Mouse (Mus musculus): ENCODE results near the gene Dpp6. TPM values are rescaled to one million over a fixed set of nuclear protein-coding genes. Genes with fewer than 3 reads are reported as not detected.

Dpp6 gene
- polyA plus RNA-seq, 1 experiment from 2014 or later, result 42.0 TPM

- Histone ChIP-seq H3K9me3 (ENCODE audit: control insufficient read depth, low read length) (no peaks in the 10 kb centered on the region), H3K36me3 (ENCODE audit: control insufficient read depth, insufficient read depth) (no peaks in the 10 kb centered on the region), H3K27me3 (replicated peaks; ENCODE audit: control insufficient read depth, insufficient read depth, low read length) (no peaks in the 10 kb centered on the region), H3K9ac (replicated peaks; ENCODE audit: low read depth, low read length) (no peak overlapping the region), H3K4me3 (replicated peaks; ENCODE audit: low read length) (no peak overlapping the region), H3K4me1 (replicated peaks; ENCODE audit: control insufficient read depth, insufficient read depth, low read length) (no peaks in the 10 kb centered on the region), H3K4me2 (ENCODE audit: low read length) (no peak overlapping the region), H3K27ac (ENCODE audit: low read length) (no peak overlapping the region)
- ATAC-seq, result no peak
- WGBS, result 19% methylated on average over 3 of the region's 3 CpGs
Measured at GRCm38 (mm10) chr5:26894346-26894745, 77.3 kb downstream of the Dpp6 start.

- Histone ChIP-seq H3K9ac (replicated peaks; ENCODE audit: low read depth, low read length) (peak overlapping the region; percentile 65; the same call in 1 of the 2 replicates), H3K4me3 (replicated peaks; ENCODE audit: low read length) (peak overlapping the region; percentile 50), H3K27me3 (replicated peaks; ENCODE audit: control insufficient read depth, insufficient read depth, low read length) (no peaks in the 10 kb centered on the region), H3K36me3 (ENCODE audit: control insufficient read depth, insufficient read depth) (no peaks in the 10 kb centered on the region), H3K4me2 (ENCODE audit: low read length) (peak overlapping the region; percentile 71), H3K4me1 (replicated peaks; ENCODE audit: control insufficient read depth, insufficient read depth, low read length) (peaks cover 14% of the 10 kb centered on the region), H3K27ac (ENCODE audit: low read length) (peak overlapping the region; percentile 49; the same call in 1 of the 2 replicates), H3K9me3 (ENCODE audit: control insufficient read depth, low read length) (no peaks in the 10 kb centered on the region)
- peak; percentile 43 for ATAC-seq
- WGBS, result 3% methylated on average over 9 of the region's 9 CpGs
Measured at GRCm38 (mm10) chr5:26903786-26904185, 86.8 kb downstream of the Dpp6 start.

- Histone ChIP-seq H3K9me3 (ENCODE audit: control insufficient read depth, low read length) (no peaks in the 10 kb centered on the region), H3K9ac (replicated peaks; ENCODE audit: low read depth, low read length) (peak overlapping the region; percentile 65), H3K36me3 (ENCODE audit: control insufficient read depth, insufficient read depth) (no peaks in the 10 kb centered on the region), H3K4me3 (replicated peaks; ENCODE audit: low read length) (peak overlapping the region; percentile 50), H3K4me1 (replicated peaks; ENCODE audit: control insufficient read depth, insufficient read depth, low read length) (peaks cover 14% of the 10 kb centered on the region), H3K4me2 (ENCODE audit: low read length) (peak overlapping the region; percentile 71), H3K27ac (ENCODE audit: low read length) (peak overlapping the region; percentile 49; the same call in 1 of the 2 replicates), H3K27me3 (replicated peaks; ENCODE audit: control insufficient read depth, insufficient read depth, low read length) (no peaks in the 10 kb centered on the region)
- under 1% methylated on average over 32 of the region's 32 CpGs for WGBS
- ATAC-seq, result peak; percentile 91
Measured at GRCm38 (mm10) chr5:26904324-26905041, 87.5 kb downstream of the Dpp6 start.

- Histone ChIP-seq H3K4me2 (ENCODE audit: low read length) (peak overlapping the region; percentile 20), H3K9me3 (ENCODE audit: control insufficient read depth, low read length) (no peaks in the 10 kb centered on the region), H3K9ac (replicated peaks; ENCODE audit: low read depth, low read length) (no peak overlapping the region), H3K36me3 (ENCODE audit: control insufficient read depth, insufficient read depth) (no peaks in the 10 kb centered on the region), H3K4me3 (replicated peaks; ENCODE audit: low read length) (no peak overlapping the region), H3K27me3 (replicated peaks; ENCODE audit: control insufficient read depth, insufficient read depth, low read length) (no peaks in the 10 kb centered on the region), H3K4me1 (replicated peaks; ENCODE audit: control insufficient read depth, insufficient read depth, low read length) (peaks cover 14% of the 10 kb centered on the region), H3K27ac (ENCODE audit: low read length) (no peak overlapping the region)
- 17% methylated on average over 7 of the region's 7 CpGs for WGBS
- ATAC-seq, result no peak
Measured at GRCm38 (mm10) chr5:26907151-26907550, 90.1 kb downstream of the Dpp6 start.

- no peaks in the 10 kb centered on the region for H3K36me3 ChIP-seq (ENCODE audit: control insufficient read depth, insufficient read depth)
- H3K27ac ChIP-seq (ENCODE audit: low read length), result no peak overlapping the region
- H3K9ac ChIP-seq (replicated peaks; ENCODE audit: low read depth, low read length), result no peak overlapping the region
- H3K4me1 ChIP-seq (replicated peaks; ENCODE audit: control insufficient read depth, insufficient read depth, low read length), result peaks cover 14% of the 10 kb centered on the region
- no peaks in the 10 kb centered on the region for H3K9me3 ChIP-seq (ENCODE audit: control insufficient read depth, low read length)
- 60% methylated on average over 4 of the region's 4 CpGs for WGBS
- H3K4me2 ChIP-seq (ENCODE audit: low read length), result no peak overlapping the region
- H3K27me3 ChIP-seq (replicated peaks; ENCODE audit: control insufficient read depth, insufficient read depth, low read length), result no peaks in the 10 kb centered on the region
- ATAC-seq, result no peak
- no peak overlapping the region for H3K4me3 ChIP-seq (replicated peaks; ENCODE audit: low read length)
Measured at GRCm38 (mm10) chr5:26908612-26909011, 91.6 kb downstream of the Dpp6 start.

- no peaks in the 10 kb centered on the region for H3K27me3 ChIP-seq (replicated peaks; ENCODE audit: control insufficient read depth, insufficient read depth, low read length)
- peaks cover 8% of the 10 kb centered on the region; the same call in 1 of the 2 replicates for H3K4me1 ChIP-seq (replicated peaks; ENCODE audit: control insufficient read depth, insufficient read depth, low read length)
- no peak overlapping the region for H3K9ac ChIP-seq (replicated peaks; ENCODE audit: low read depth, low read length)
- no peak overlapping the region for H3K4me2 ChIP-seq (ENCODE audit: low read length)
- no peak overlapping the region for H3K27ac ChIP-seq (ENCODE audit: low read length)
- ATAC-seq, result no peak
- no peaks in the 10 kb centered on the region for H3K9me3 ChIP-seq (ENCODE audit: control insufficient read depth, low read length)
- no peaks in the 10 kb centered on the region for H3K36me3 ChIP-seq (ENCODE audit: control insufficient read depth, insufficient read depth)
- H3K4me3 ChIP-seq (replicated peaks; ENCODE audit: low read length), result no peak overlapping the region
Measured at GRCm38 (mm10) chr5:26910353-26910752, 93.3 kb downstream of the Dpp6 start.

- Histone ChIP-seq H3K4me3 (replicated peaks; ENCODE audit: low read length) (no peak overlapping the region), H3K9me3 (ENCODE audit: control insufficient read depth, low read length) (no peaks in the 10 kb centered on the region), H3K27ac (ENCODE audit: low read length) (no peak overlapping the region), H3K9ac (replicated peaks; ENCODE audit: low read depth, low read length) (no peak overlapping the region), H3K4me1 (replicated peaks; ENCODE audit: control insufficient read depth, insufficient read depth, low read length) (peaks cover 4% of the 10 kb centered on the region; the same call in 1 of the 2 replicates), H3K36me3 (ENCODE audit: control insufficient read depth, insufficient read depth) (no peaks in the 10 kb centered on the region), H3K27me3 (replicated peaks; ENCODE audit: control insufficient read depth, insufficient read depth, low read length) (no peaks in the 10 kb centered on the region), H3K4me2 (ENCODE audit: low read length) (no peak overlapping the region)
- WGBS, result 74% methylated on average over 3 of the region's 3 CpGs
- no peak; the same call in 1 of the 2 replicates for ATAC-seq
Measured at GRCm38 (mm10) chr5:26911965-26912364, 95.0 kb downstream of the Dpp6 start.

- WGBS, result 83% methylated on average over 3 of the region's 3 CpGs
- no peak overlapping the region for H3K4me3 ChIP-seq (replicated peaks; ENCODE audit: low read length)
- no peak for ATAC-seq
Measured at GRCm38 (mm10) chr5:26918763-26919162, 101.8 kb downstream of the Dpp6 start.

GRCm38 (mm10) chr5:26924552-26924951 lies 107.5 kb downstream of the Dpp6 start:
- ATAC-seq, result no peak
- H3K9ac ChIP-seq (replicated peaks; ENCODE audit: low read depth, low read length), result no peak overlapping the region
- no peaks in the 10 kb centered on the region for H3K27me3 ChIP-seq (replicated peaks; ENCODE audit: control insufficient read depth, insufficient read depth, low read length)
- no peaks in the 10 kb centered on the region for H3K9me3 ChIP-seq (ENCODE audit: control insufficient read depth, low read length)
- 75% methylated on average over 5 of the region's 5 CpGs for WGBS
- H3K4me3 ChIP-seq (replicated peaks; ENCODE audit: low read length), result no peak overlapping the region
- no peaks in the 10 kb centered on the region for H3K36me3 ChIP-seq (ENCODE audit: control insufficient read depth, insufficient read depth)
- no peaks in the 10 kb centered on the region for H3K4me1 ChIP-seq (replicated peaks; ENCODE audit: control insufficient read depth, insufficient read depth, low read length)
- no peak overlapping the region for H3K4me2 ChIP-seq (ENCODE audit: low read length)
- H3K27ac ChIP-seq (ENCODE audit: low read length), result no peak overlapping the region

More at GRCm38 (mm10) chr5:26918763-26919162, 101.8 kb downstream of the Dpp6 start:
- H3K9ac ChIP-seq (replicated peaks; ENCODE audit: low read depth, low read length), result no peak overlapping the region
- no peaks in the 10 kb centered on the region for H3K27me3 ChIP-seq (replicated peaks; ENCODE audit: control insufficient read depth, insufficient read depth, low read length)
- no peaks in the 10 kb centered on the region for H3K9me3 ChIP-seq (ENCODE audit: control insufficient read depth, low read length)
- no peak overlapping the region for H3K4me2 ChIP-seq (ENCODE audit: low read length)
- no peaks in the 10 kb centered on the region for H3K36me3 ChIP-seq (ENCODE audit: control insufficient read depth, insufficient read depth)
- no peaks in the 10 kb centered on the region for H3K4me1 ChIP-seq (replicated peaks; ENCODE audit: control insufficient read depth, insufficient read depth, low read length)
- H3K27ac ChIP-seq (ENCODE audit: low read length), result no peak overlapping the region

All from forebrain, embryonic 16.5 days (tissue).